Mouse (Mus musculus) inflammation-experienced regulatory T-cells (primary cell): ENCODE data around the gene Trim72. TPM values are rescaled to one million over a fixed set of nuclear protein-coding genes. Genes with fewer than 3 reads are reported as not detected.

Experiments used
- polyA plus RNA-seq, 2 experiments: library from polyadenylated mRNA; unstranded; fragments of 100-300 nt; shearing (Covaris generic); gene quantifications; one replicate each; pipeline ENCODE4 v1.2.1; 2017

The Trim72 gene
- not detected for polyA plus RNA-seq

GRCm38 (mm10) chr7:128003688-128004087, at the start of gene Trim72:
Gene Trim72 (plus strand): TSS chr7:128003949.

GRCm38 (mm10) chr7:127967004-127967921, 36.5 kb upstream of the Trim72 start, which contains the start of gene Fus:
Gene Fus (plus strand): TSS chr7:127967457.

GRCm38 (mm10) chr7:127993341-127993977, 10.3 kb upstream of the Trim72 start, which contains the start of gene Pycard:
Gene Pycard (minus strand): TSS chr7:127993867.

Other genes with a start within 250 kb of the Trim72 start
- 10 to 100 TPM; 20.0 to 30.8 TPM for gene Orai3, start 234.1 kb upstream of the Trim72 start, polyA plus RNA-seq
- gene Setd1a, start 227.3 kb upstream of the Trim72 start, polyA plus RNA-seq: 1 to 10 TPM; 3.8 to 6.5 TPM
- not detected for gene Gm49388, start 218.3 kb upstream of the Trim72 start, polyA plus RNA-seq
- gene Hsd3b7, start 203.3 kb upstream of the Trim72 start, polyA plus RNA-seq: 1 to 10 TPM; 1.6 to 6.7 TPM
- gene Stx4a, start 179.7 kb upstream of the Trim72 start, polyA plus RNA-seq: 100 to 1,000 TPM; 147 to 189 TPM
- gene Stx1b, start 179.4 kb upstream of the Trim72 start, polyA plus RNA-seq: under 1 TPM; 0.51 to 0.56 TPM
- gene Zfp646, start 127.7 kb upstream of the Trim72 start, polyA plus RNA-seq: 10 to 100 TPM; 43.6 to 44.7 TPM
- 10 to 100 TPM; 13.1 to 20.9 TPM for gene Zfp668, start 127.1 kb upstream of the Trim72 start, polyA plus RNA-seq
- 1 to 10 TPM; 1.1 to 2.5 TPM for gene Prss53, start 113.0 kb upstream of the Trim72 start, polyA plus RNA-seq
- not detected for gene Gm21974, start 108.5 kb upstream of the Trim72 start, polyA plus RNA-seq
- 10 to 100 TPM; 43.9 to 54.4 TPM for gene Vkorc1, start 108.3 kb upstream of the Trim72 start, polyA plus RNA-seq
- gene Bckdk, start 99.9 kb upstream of the Trim72 start, polyA plus RNA-seq: 10 to 100 TPM; 50.0 to 58.9 TPM
- 10 to 100 TPM; 37.9 to 46.2 TPM for gene Kat8, start 91.4 kb upstream of the Trim72 start, polyA plus RNA-seq
- 1 to 10 TPM in 1 of 2 experiments, under 1 TPM in 1; 0.76 to 1.9 TPM for gene Prss8, start 73.8 kb upstream of the Trim72 start, polyA plus RNA-seq
- gene Prss36, start 57.2 kb upstream of the Trim72 start, polyA plus RNA-seq: 1 to 10 TPM; 2.9 to 3.4 TPM
- gene Fus, start 36.5 kb upstream of the Trim72 start, polyA plus RNA-seq: 100 to 1,000 TPM; 120 to 128 TPM
- gene Pycard, start 10.1 kb upstream of the Trim72 start, polyA plus RNA-seq: 100 to 1,000 TPM; 256 to 301 TPM
- gene Itgam, start 58.7 kb downstream of the Trim72 start, polyA plus RNA-seq: under 1 TPM; 0.22 to 0.40 TPM
- 1 to 10 TPM in 1 of 2 experiments, under 1 TPM in 1; 0.37 to 1.4 TPM for gene Gm49368, start 58.7 kb downstream of the Trim72 start, polyA plus RNA-seq
- gene Itgax, start 125.6 kb downstream of the Trim72 start, polyA plus RNA-seq: under 1 TPM in 1 of 2 experiments, not detected in 1; 0.04 TPM
- gene Itgad, start 150.4 kb downstream of the Trim72 start, polyA plus RNA-seq: 1 to 10 TPM in 1 of 2 experiments, not detected in 1; 2.8 TPM
- gene Cox6a2, start 202.4 kb downstream of the Trim72 start, polyA plus RNA-seq: under 1 TPM in 1 of 2 experiments, not detected in 1; 0.31 TPM
- 10 to 100 TPM; 10.9 to 20.7 TPM for gene Armc5, start 233.4 kb downstream of the Trim72 start, polyA plus RNA-seq
- gene 9130023H24Rik, start 234.1 kb downstream of the Trim72 start, polyA plus RNA-seq: 1 to 10 TPM; 1.8 to 3.2 TPM
- gene Tgfb1i1, start 242.9 kb downstream of the Trim72 start, polyA plus RNA-seq: 1 to 10 TPM; 1.7 to 1.8 TPM